Mouse (Mus musculus) layer of hippocampus, postnatal 25 days (tissue): ENCODE measurements at regions not wholly inside any gene's neighbourhood (a gene's known extent, or its start where the extent isn't known, plus 50 kb on each side); places are given as distances from the start of the nearest gene placed in this dataset.

Experiments used
- DNase-seq, 2 experiments: peaks; one replicate each; pipeline ENCODE4 v3.0.0; 2022; ENCODE audit warnings: mixed read lengths in 2 of 2, low spot score in 1 of 2; ENCODE audit errors: extremely low spot score in 1 of 2

- no peak for DNase-seq
These were observed 51.9 kb upstream of the Lgalsl start for GRCm38 (mm10) chr11:20882756-20883155.

GRCm38 (mm10) chr11:20883907-20884306, 53.1 kb upstream of the Lgalsl start:
- DNase-seq = no peak

- DNase-seq = no peak
These were observed 56.2 kb upstream of the Lgalsl start for GRCm38 (mm10) chr11:20887044-20887443.

- DNase-seq = no peak
These were observed 59.6 kb upstream of the Lgalsl start for GRCm38 (mm10) chr11:20890479-20890878.

GRCm38 (mm10) chr11:20891711-20892110, 60.9 kb upstream of the Lgalsl start:
- no peak for DNase-seq

GRCm38 (mm10) chr11:20896277-20897123, 65.6 kb upstream of the Lgalsl start:
- no peak for DNase-seq

- no peak for DNase-seq
These were observed 66.6 kb upstream of the Lgalsl start for GRCm38 (mm10) chr11:20897468-20897867.

GRCm38 (mm10) chr11:20898558-20898957, 67.7 kb upstream of the Lgalsl start:
- no peak for DNase-seq

- DNase-seq = no peak
These were observed 68.9 kb upstream of the Lgalsl start for GRCm38 (mm10) chr11:20899766-20900165.

- no peak for DNase-seq
These were observed 71.1 kb upstream of the Lgalsl start for GRCm38 (mm10) chr11:20902001-20902400.

GRCm38 (mm10) chr11:20902910-20903309, 72.1 kb upstream of the Lgalsl start:
- no peak for DNase-seq

GRCm38 (mm10) chr11:20907996-20908395, 77.1 kb upstream of the Lgalsl start:
- DNase-seq = no peak

GRCm38 (mm10) chr11:20908471-20908870, 77.6 kb upstream of the Lgalsl start:
- DNase-seq = no peak

GRCm38 (mm10) chr11:20913042-20913441, 82.2 kb upstream of the Lgalsl start:
- DNase-seq = no peak

- DNase-seq = peak; percentile 73 to 92
These were observed 82.9 kb upstream of the Lgalsl start for GRCm38 (mm10) chr11:20913598-20914296.

GRCm38 (mm10) chr11:20914297-20914997, 83.6 kb upstream of the Lgalsl start:
- DNase-seq = no peak

GRCm38 (mm10) chr11:20915182-20915602, 84.3 kb upstream of the Lgalsl start:
- DNase-seq = peak in 1 of 2 experiments; percentile 30

- no peak for DNase-seq
These were observed 85.0 kb upstream of the Lgalsl start for GRCm38 (mm10) chr11:20915687-20916432.

- no peak for DNase-seq
These were observed 85.6 kb upstream of the Lgalsl start for GRCm38 (mm10) chr11:20916473-20916911.

GRCm38 (mm10) chr11:20916961-20917360, 86.1 kb upstream of the Lgalsl start:
- no peak for DNase-seq
